Mouse (Mus musculus): ENCODE data around the gene Olfr291.

The Olfr291 gene

DNA sequence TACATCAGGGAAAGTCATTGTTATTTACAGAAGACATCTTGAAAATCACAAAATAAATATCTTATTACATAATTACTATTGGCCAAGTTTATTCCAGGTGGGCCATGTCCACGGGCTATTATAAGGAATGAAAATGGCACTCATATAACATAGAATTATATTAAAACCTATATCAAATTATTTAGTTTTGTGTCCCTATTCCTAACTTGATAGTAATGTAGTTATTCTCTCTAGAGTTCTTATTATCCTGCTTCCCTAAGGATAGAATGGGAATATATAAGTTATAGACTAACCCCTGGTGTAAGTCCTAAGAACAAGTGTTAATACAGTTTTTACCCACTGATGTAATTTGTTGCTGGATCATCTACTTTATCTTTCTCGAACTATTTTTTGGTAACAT, at the start of gene Olfr291:
TSS of gene Olfr291 (plus strand) at position 301 of the 400 bp plus-strand sequence.
- DNase-seq: no peak

DNA sequence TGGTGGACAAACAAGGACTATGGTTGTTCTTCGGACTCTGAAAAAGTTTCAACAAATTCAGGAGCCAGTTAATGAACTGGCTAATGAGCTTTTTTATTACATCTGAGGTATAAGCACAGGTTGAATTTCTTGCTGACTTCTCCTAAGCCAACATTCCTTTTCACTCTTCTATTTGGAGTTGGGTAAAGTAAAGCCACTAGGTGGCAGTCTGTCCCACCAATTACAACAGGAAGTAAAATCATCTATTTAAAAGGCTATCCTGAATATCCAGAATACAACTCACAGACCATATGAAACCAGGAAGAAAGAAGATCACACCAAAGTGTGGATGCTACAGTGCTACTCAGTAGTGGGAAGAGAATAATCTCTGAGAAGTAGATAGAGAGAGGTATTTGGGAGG, 48.1 kb upstream of the Olfr291 start:
- DNase-seq: peak; percentile 18

DNA sequence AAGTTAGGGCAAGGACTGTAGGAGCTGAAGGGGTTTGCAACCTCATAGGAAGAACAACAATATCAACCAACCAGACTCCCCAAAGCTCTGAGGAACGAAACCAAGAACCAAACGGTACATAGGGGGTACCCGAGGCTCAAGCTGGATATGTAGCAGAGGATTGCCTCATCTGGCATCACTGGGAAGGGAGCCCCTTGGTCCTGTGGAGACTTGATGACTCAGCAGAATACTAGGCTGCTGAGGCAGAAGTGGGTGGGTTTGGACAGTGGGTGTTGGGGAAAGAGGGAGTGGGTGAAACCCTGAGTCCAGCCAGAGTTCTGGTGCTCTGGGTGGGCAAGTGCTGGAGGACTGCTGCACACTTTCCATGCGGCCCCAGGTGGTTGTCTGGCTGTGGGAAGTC, 47.2 kb upstream of the Olfr291 start:
- no peak for DNase-seq

- no peak for DNase-seq
These were observed 31.2 kb downstream of the Olfr291 start for GRCm38 (mm10) chr7:84884530-84884929.
